Mouse (Mus musculus) lung, postnatal 4 days (tissue): ENCODE measurements at regions not wholly inside any gene's neighbourhood (a gene's known extent, or its start where the extent isn't known, plus 50 kb on each side); places are given as distances from the start of the nearest gene placed in this dataset.

ENCODE experiments used
- DNase-seq, 2 experiments: peaks; one replicate each; pipeline ENCODE4 v3.0.0; 2021

DNA sequence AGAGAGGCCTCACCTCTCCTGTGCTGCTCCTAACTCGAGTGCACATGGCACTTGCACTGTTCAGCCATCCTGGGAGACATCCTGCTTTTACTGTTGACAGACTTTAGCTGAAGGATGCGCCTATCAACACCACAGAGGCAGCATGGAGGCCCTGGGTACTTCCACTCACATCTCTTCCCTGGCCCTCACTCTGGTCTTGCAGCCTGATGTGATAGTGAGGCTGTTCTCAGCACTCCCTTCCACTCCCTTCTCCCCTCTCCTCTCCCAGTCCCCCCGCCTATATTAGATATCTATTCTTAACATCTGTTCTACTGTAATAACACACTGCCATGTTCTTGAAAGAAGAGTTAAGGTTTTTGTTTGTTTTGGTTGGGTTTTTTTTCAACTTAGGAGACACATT is 50.2 kb upstream of the Bod1 start:
- DNase-seq = no peak

DNA sequence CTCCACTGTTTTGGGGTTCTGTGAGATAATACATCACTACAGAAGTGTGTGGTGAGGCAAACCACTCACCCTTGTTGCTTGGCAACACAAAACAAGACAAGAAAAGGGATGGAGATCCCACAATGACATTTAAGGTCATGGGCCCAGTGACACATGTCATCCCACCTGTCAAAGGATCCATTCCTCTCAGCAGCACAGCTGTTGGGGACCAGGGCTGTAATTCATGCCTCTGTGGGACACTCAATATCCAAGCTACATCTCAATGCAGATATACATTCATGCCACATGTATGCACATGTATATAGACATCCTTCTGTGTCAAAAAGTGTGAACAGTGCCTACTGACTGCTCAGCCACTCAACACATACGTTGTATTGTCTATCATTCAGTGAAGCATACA is 52.8 kb upstream of the Bod1 start:
- no peak for DNase-seq

DNA sequence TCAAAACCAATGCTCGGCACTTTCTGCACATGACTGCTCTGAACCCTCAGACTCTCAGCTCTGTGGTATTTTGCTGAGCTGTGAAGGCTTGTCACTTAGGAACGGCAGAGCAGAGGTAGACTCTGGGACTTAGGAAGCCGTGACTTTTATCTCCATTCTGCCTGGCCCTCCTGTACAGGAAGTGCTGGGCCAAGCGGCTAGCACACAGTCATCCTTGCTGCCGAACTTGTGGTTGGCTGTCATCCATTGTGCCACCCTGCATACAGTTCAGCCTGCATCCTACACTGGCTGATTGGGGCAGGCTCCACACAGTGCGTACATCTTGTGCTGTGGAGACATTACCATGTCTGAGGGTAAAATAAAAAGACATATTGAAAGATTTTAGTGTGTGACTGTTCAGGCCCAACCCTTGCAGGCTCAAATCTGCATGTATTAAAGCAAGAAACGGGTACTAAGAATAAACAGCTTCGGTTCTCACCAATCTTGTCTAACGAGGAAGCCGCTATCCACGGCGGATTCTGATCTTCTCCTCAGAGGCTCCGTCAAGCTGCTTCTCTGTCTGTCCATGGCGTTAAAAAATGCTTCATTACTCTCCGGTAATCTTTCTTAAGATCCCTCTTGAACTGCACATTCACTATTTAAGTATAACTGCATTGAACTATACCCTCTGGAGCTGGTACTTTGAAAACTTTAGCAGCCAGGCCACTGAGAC is 54.4 kb upstream of the Bod1 start:
- no peak for DNase-seq

DNA sequence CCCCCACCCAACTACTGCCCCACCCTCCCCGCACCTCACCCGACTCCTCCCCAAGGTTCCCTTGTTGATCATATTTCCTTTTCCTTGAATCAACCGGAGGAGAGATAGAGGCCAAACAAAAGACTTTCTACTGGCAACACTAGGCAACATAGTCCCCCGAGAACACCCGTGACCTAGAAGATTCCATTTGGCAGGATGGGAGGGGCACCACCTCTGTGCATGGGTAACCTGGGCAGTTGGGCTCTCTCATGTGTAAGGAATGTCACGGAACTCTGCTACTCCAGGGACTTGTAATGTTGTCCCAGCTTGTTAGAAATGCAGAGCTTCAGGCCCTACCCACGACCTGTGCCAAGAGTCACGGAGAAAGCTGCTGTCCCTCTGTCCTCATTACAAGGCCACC is 55.6 kb upstream of the Bod1 start:
- peak in 1 of 2 experiments; percentile 49 for DNase-seq

DNA sequence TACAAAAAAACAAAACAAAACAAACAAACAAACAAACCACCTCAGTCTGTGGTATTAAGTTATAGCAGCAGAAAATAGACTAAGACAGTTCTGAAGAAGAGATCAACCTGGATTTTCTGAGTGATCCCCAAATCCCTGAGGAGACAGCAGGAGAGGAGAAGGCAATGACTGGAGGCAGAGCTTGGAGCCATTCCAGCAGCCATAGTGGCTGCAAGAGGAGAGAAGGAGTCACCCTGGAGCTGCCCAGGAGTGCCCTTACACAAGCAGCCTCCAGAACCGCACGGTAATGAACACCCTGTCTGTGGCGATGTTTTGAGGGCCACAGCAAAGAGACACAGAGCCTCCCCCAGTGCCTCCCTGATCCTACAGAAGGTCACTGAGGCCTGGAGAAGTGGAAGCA is 58.0 kb upstream of the Bod1 start:
- DNase-seq = no peak

DNA sequence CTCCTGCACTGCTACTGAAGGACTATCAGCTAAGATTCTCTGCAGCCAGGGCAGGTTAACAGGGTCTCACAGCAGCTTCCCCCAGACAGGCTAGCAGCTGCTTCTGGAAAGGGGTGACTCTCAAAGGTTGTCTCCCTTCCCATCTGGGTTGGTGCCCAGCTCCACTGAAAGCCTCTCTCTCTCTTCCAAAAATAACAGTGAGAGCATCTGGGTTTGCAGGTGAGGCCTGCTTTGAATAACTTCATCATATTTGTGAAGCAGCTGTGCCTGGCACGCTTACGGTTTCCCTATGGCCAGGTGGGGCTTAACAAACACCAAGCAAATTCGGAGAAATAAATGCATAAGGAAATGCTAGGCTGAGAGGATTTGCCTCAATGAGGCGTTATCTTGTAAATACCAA is 58.5 kb upstream of the Bod1 start:
- no peak for DNase-seq

DNA sequence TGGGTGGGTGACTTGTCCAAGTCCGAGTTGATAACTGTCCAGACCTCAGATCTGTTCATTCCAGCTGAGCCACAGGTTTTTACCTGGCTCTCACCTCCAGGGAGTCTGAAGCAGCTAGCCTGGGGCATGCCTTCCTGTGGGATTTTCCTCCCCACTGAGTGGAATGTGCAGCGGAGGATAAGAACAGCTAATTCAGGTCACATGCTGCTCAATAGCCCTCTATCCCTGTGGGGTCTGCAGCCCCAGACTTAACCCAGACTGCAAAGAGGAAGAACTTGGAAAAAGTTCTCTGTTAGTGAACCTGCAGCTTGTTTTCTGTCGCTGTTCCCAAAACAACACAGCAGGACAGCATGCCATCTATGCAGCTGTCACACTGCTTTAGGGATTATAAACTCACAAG is 59.0 kb upstream of the Bod1 start:
- peak in 1 of 2 experiments; percentile 10 for DNase-seq

DNA sequence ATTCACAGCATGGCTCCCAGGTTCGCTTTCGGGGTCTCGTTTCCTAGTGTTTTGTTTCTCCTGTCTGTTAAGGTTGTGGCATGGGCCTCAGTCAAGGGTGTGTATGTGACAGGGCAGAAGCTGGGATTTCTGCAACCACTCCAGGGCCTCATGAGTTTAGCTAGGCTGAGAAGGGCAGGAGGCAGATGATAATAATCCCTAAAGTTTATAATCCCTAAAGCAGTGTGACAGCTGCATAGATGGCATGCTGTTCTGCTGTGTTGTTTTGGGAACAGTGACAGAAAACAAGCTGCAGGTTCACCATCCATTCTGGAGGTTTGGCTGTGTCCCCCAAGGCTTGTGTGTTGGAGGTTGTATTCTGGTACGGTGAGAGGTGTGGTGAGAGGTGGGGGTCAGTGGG is 59.8 kb upstream of the Bod1 start:
- no peak for DNase-seq

DNA sequence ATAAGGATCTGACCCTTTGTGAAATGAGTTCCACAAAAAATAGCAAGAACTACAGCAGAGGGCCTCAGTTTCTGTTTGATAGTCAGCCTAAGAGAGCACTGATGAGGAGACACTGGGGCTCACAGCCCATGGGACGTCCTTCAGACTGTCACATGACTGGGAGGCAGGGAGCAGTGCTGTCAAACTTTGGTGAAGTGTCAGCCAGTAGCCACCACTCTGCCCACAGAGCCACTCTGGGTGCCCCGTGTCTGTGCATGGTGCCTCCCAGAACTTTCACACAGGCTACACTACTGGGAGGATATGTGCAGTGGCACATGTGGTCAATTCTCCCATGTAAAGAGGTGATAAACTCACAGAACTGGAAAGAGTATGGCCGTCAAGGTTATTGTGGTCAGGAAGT is 60.7 kb upstream of the Bod1 start:
- no peak for DNase-seq

DNA sequence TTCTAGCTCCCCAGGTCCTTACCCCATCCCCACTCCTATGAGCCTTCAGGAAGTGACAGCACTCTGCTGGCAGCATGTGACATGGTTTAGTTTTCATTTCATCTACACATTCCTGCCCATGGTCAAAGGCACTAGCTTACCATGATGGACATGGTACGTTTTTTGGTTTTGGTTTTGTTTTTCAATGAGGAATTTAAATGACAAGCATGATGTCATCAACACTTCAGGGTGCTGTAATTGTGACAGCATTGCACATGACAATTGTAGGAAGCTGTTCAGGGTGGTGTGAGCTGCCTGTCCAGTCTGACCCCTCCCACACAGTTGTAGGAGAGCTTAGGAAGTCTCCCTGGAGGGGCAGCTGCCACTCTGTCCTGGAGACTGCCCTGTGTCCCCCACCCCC is 61.3 kb upstream of the Bod1 start:
- DNase-seq = no peak

DNA sequence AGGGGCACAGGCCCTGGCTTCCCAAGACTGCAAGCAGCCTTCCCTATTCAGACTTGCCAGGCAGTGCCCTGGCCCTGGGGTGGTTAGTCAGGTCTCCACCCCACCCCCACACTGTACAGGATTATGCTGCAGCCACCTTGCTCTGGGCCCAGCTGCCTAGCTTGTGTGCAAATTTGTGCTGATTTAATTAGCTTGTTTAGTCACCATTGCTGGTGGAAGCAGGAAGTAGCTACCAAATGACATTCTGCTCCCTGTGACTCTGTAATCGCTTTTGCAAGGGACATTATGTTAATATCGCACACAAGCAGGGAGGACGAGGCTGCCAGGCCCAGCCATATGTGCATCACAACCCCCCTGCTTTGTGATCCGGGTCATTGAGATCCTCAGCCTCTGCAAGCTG is 62.4 kb upstream of the Bod1 start:
- no peak for DNase-seq

DNA sequence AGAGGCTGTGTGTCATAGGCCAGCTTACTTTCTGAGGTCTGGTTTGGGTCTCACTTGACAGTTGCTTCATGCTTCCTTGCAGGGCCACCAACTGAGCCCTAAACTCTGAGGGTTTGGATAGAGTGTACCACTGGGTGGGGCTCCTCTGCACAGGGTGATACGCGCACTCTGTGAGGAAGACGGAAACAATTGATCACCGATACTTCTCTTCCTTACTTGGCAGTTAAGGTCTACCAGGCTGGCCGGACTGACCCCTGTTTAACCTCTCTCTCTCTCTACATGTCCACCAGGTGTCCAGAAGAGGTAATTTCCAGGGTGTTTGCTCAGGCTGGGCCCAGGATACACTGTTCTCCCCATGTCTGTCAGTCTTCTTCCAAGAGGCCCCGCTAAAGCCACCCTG is 63.6 kb upstream of the Bod1 start:
- DNase-seq = no peak

DNA sequence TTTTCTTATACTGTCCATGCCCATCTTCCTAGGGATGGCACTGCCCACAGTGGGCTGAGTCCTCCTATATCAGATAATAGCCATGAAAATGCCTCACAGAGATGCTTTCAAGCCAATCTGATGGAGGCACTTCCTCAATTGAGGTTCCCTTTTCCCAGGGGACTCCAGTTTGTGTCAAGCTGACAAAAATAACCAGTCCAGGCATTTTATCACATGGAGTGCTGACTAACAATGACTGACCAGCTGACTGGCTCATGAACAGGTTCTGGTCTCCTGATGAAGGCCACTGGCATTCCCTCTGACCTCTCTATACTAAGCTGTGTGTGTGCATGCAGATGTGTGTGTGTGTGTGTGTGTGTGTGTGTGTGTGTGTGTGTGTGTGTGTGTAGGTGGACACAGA is 64.4 kb upstream of the Bod1 start:
- DNase-seq = no peak

DNA sequence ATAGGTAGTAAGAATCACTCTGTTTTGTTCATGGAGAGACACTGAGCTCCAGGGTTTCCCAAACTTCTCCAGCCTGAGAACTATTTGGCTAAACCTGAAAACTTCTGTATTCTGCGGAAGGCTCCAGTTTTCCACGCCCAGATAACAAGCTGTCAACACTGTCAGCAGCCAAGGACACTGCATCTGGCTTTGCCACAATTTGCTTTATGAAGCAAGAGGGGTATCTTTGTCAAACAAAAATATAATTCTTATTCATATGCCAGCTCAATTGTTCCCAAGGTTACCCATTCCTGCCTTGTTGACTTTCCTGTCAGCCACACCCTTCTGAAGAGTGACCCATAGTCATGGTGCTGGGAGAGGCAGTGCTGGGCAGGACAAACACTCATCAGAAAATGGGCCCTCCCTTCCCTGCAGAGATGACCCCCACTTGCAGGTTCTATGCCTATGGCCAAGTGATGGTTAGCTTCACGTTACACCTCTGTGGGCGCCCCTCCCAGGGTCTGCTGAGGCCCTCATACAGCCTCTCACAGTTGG is 64.9 kb upstream of the Bod1 start:
- no peak for DNase-seq

DNA sequence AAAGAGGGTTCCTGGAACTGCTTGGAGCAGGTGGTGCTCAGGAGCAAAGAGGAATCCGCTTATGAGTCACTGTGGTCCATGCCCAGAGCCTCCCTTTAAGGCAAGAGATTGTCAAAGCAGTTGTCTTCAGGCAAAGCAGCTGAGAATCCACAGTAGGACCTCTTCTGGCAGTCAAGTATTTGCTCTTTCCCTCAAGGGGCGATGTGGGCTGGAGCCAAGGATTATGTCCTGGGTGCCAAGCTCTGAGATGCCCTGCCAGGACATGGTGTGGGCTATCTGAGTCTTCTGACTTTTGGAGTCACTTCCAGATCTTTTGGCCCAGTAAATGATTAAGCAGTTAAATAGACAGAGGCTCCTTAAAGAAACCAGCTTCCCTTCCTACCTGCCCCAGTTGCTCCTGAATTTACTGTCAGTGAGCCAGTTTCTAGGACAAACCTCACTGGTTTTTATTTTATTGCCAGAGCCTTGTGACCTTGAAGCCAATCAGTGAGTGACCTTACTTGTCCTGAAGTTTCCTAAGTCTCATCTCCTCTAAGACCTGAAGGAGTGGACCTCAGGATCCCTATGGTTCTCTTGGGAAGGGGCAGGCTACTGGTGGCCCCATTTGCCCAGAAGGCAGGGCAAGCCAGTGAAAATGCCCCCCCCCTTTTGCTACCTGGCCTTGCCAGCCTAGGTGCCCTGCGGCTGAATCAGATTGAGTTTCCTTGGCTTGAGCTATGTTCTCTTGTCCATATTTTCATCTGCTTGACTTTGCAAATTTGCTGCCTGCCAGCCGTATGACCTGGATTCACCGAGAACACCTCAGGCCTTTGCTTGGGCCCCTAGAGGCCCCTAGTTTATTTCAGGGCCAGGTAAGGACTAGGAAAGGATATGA is 66.7 kb upstream of the Bod1 start:
- DNase-seq = peak; percentile 70 to 85

DNA sequence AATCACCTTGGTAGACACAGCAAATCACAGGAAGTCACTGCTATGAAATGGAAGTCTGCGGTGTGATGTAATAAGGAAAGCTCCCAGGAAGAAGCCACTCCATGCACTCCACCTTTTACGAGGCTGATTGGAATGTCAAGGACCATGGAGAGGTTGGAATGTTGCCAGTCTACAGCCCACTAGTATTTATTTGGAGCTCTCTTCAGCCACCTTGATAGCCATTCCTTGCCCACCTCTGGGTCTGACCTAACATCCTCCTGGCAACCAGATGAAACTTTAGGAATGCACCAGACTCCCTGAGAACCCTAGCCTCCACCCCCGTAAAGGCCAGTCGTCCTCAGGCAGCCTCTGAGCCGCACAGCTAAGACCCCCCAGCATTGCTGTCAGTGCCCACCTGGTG is 68.7 kb upstream of the Bod1 start:
- peak; percentile 71 to 77 for DNase-seq

DNA sequence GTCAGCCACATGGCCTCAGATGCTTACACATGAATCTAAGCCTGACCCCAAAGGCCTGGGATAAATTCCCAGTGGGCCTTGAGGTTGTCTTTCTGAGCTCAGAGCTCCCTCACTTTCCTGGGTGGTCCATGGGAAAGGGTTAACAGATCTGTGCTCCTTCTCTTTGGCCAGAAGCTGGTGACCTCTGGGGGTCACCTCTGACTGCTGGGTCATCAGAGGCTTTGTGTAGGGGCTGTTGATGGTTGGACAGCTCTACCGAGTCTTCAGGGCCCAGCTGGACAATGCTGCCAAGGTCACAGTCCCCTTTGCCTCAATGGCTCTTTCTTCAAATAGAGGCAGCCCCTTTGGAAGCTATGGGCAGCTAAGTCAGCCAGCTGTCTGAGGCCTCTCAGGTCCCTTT is 70.5 kb upstream of the Bod1 start:
- no peak for DNase-seq

DNA sequence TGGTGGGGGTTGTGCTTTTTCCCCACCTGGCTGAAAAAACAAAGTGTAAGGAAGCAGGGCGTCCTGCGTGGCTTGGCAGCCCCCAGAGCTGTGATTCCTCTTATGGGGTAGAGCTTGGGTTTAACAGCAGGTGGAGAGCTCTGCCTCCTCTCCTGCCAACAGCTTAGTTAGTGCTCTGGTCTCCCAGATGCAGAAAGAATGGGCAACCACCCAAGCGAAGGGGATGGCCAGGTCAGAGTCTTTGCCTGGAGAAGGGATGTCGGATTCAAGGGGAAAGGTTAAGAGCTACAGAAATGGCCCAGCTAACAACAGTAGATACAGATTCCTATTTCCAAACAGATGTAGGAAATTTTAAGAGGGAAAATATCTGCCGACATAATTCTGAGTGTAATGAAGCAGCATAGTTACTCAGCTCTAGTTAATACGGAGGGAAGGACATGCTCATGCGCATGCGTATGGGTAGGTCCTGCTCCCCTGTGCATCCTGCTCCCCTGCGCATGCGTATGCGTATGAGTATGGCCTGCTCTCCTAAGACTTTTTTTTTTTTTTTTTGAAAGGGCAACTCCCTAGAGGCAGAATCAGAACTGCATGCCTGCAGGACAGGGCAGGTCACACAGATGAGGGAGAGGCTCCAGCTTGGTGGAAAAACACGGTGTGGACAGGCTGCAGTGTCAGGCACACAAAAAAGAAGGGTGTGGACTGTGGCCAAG is 72.5 kb upstream of the Bod1 start:
- DNase-seq = peak; percentile 34 to 59

DNA sequence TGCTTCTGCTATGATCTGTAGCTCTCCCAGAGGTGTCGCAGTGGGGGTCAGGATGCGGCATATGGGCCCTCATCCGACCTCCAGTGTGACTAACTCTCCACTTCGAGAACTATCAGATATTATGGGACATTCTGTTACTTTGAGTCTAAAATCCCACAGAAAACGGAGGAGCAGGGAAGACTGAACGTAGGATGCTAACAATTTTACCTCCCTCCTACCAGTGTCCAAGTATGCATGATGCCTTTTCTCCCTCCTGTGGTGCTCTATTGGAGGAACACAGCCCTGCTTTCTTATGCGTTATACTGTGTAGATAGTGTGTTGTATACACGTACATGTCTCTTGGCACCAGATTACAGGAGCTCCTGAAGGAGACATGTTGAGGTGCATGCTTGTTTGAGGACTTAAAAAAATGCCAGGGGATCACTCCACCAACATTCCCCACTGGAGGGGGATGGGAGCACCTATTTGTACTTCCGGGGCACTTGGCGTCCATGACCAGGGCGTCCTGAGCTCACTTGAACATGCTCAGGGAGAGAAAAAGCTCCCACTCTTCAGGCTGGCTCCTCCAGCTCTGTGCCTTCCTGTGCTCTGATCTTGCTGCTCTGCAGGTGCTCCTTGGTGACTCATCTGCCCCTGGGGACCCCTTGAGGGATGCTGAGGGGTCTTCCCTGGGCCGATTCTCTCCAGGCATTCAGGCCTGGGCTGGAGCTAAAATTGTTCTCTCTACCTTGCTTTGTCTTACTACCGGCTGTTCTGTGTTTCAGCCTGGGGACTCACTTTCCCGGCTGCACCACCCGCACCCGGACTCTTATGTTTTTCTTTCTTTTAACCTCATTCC is 73.6 kb upstream of the Bod1 start:
- DNase-seq = no peak

DNA sequence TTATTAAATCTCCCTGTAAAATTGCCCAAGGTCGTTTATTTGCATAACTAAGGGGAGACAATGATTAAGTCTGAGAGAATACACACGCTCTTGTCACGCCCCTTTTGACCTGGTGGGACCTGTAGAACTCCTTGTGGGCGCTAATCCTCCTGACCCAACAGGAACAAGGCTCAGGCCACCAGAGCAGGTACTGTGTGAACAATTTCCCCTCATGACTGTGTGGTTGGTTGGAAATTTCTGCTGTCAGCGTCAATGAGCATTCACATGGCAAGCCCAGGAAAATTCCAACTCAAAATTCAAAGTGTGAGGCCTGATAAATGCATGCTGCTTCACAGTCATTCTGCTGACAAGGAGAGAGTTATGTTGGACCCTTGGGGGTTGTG is 74.2 kb upstream of the Bod1 start:
- DNase-seq = no peak

DNA sequence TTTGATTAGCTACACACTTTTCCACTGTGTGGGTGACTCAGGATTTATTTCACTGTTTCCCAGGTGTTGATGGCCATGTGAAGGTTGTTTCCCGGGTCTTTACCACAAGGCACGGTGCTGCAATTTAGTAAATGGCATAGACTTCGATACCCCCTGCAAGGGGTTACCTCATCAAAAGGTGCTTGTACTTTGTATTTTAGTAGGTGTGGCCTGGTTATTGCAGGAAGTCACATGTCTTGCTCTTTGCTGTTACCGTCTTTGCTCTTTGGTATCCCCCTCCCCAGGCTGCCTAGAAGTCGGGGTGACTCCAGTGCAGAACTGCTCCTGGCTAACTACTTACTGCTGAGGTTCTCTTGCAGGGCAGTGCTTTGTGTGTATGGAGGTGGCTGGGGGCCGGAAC is 74.8 kb upstream of the Bod1 start:
- DNase-seq = no peak

DNA sequence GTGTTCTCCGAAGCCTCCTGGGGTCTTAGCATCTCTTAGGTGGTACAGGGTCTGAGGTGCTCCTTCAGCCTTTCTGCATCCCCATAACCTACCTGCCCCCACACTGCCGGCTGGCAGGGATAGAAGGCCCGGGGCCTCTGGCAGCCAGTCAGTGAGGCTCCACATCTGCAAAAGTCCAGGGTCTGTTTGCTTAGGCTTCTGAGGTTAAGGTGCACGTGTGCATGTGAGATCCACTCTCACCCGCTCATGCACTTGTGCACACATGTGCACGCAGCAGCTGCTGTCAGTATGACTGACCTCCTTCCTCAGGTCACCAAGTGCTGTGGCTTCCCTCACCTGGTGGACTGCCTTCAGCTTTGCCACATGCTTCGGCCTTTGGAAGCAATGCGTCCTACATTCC is 75.3 kb upstream of the Bod1 start:
- no peak for DNase-seq
